Mouse (Mus musculus): ENCODE measurements around the gene 4930524J08Rik. TPM values are rescaled to one million over a fixed set of nuclear protein-coding genes. Genes with fewer than 3 reads are reported as not detected.

Gene 4930524J08Rik
- polyA plus RNA-seq, 1 experiment from 2014 or later = 2.0 TPM

DNA sequence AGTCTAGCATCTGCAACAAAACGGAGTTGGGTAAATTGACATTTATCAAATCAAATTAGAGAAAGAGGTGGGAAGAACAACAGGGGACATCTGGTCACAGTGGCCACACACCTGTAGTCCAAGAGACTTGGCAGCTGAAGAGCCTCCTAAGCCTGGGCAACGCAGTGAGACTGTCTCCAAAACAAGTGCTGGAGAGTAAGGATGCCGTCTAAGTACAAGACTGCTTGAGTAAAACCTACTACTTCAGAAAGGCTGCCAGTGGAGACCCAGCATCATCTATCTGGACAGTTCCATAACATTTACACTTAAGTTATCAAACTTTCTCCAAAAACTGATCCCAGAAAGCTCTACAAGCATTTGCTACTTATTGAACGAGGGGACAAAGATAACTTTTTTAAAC is 3.8 kb upstream of the 4930524J08Rik start:
- Histone ChIP-seq H3K4me2 (replicated peaks) (peak overlapping the region; percentile 85), H3K27ac (no peak overlapping the region), H3K36me3 (peaks cover 10% of the 10 kb centered on the region; the same call in 1 of the 2 replicates), H3K9ac (no peak overlapping the region), H3K9me3 (no peaks in the 10 kb centered on the region), H3K27me3 (replicated peaks) (no peaks in the 10 kb centered on the region), H3K4me3 (no peak overlapping the region), H3K4me1 (peaks cover 17% of the 10 kb centered on the region)
- 78% methylated on average over 4 of the region's 4 CpGs for WGBS
- ATAC-seq (ENCODE audit: low FRiP score, low read depth) = no peak

DNA sequence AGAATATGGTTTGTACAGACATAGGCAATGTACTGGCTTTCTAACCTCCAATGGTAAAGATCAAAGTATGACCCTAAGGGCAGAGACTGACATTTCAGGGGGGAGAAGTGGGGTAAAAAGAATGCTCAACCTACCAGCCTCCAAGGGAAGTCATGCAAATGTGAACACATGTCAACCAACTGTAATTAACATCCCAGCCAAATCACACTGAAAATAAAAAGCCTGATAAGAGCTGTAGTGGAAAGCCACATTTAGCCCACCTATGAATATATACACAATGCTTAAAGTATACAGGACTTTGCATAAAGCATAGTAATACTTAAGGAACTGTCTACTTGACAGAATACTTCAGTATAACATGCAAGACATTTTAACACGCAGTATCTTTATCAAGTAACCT is 3.1 kb upstream of the 4930524J08Rik start:
- no peak overlapping the region for H3K4me3 ChIP-seq
- WGBS = 77% methylated on average over 1 of the region's 1 CpGs
- no peak overlapping the region for H3K27ac ChIP-seq
- H3K9me3 ChIP-seq = no peaks in the 10 kb centered on the region
- H3K27me3 ChIP-seq (replicated peaks) = no peaks in the 10 kb centered on the region
- peaks cover 17% of the 10 kb centered on the region for H3K4me1 ChIP-seq
- no peak overlapping the region for H3K9ac ChIP-seq
- ATAC-seq (ENCODE audit: low FRiP score, low read depth) = no peak
- H3K4me2 ChIP-seq (replicated peaks) = peak overlapping the region; percentile 85
- peaks cover 5% of the 10 kb centered on the region; the same call in 1 of the 2 replicates for H3K36me3 ChIP-seq

DNA sequence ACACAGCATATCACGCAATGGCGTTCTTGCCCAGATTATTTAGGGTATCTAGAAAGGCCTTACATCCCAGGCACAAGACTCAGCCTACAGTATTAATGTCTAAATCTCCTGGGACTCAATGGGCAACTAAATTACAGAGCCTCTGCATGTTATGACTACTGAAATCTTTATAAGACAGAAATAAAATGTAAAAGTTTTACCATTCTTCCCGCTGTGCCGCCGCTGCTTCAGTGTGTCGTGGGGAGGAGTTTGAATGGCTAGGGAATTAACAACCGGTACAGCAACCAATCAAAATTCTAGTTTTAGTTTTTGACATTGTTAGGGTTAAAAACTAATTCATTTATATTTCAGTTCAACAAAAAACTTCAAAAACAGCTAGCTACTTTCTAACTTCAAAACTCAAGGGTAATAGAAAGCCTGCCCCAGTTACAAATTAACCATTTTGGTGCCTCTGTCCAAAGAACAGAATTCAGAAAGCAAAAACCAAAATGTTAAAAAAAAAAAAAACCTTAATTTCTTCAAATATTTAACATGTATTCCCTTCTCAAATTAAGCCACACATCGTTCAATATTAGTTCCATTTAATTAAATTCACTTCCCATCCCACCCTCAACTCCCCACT is 2.4 kb upstream of the 4930524J08Rik start:
- no peaks in the 10 kb centered on the region for H3K9me3 ChIP-seq
- H3K4me2 ChIP-seq (replicated peaks) = peak overlapping the region; percentile 85
- H3K27me3 ChIP-seq (replicated peaks) = no peaks in the 10 kb centered on the region
- no peak overlapping the region for H3K27ac ChIP-seq
- peaks cover 17% of the 10 kb centered on the region for H3K4me1 ChIP-seq
- peak overlapping the region; percentile 98 for H3K9ac ChIP-seq
- H3K4me3 ChIP-seq = peak overlapping the region; percentile 92
- no peak for ATAC-seq (ENCODE audit: low FRiP score, low read depth)
- WGBS = 20% methylated on average over 8 of the region's 8 CpGs
- peaks cover 3% of the 10 kb centered on the region; the same call in 1 of the 2 replicates for H3K36me3 ChIP-seq

DNA sequence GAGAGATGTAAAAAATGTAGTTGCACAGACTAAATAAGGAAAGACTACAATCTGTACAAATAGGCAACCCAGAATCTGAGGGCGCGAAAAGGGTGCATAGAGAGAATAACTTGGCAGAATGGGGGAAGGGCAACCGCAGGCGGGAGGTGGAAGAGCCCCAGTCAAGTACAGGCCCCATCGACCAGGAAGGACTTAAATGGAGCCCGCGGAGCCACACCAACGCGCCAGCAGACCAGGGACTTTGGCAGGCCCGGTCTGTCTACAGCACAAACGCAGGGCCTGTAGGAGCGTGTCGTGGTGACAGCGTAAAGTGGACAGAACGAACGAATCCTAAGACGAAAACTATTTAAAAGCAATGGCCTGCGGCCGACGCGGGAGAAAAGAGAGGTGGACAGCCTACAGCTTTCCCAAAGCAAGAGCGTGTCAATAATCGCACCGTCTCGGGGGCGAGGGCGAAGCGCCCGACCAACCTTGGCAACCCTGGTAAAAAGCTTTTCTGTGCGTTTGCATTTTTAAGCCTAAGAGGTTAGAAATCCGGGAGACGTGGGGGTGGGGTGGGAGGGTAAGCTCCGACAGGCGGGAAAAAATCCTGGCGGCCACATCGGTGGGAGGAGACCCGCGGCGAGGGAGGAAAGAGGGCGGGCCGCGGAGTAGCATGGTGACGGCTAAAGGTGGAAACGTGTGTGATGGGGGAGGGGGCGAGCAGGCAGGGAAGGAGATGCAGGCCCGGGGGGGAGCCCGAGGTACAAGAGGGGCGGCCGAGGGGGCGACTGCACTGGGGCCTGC is 1.2 kb upstream of the 4930524J08Rik start:
- Histone ChIP-seq H3K36me3 (peaks cover 3% of the 10 kb centered on the region; the same call in 1 of the 2 replicates), H3K27ac (peak overlapping the region; percentile 95), H3K9me3 (no peaks in the 10 kb centered on the region), H3K4me3 (peak overlapping the region; percentile 92), H3K4me1 (peaks cover 17% of the 10 kb centered on the region), H3K27me3 (replicated peaks) (no peaks in the 10 kb centered on the region), H3K9ac (peak overlapping the region; percentile 98), H3K4me2 (replicated peaks) (peak overlapping the region; percentile 85)
- WGBS = under 1% methylated on average over 45 of the region's 50 CpGs
- ATAC-seq (ENCODE audit: low FRiP score, low read depth) = peak; percentile 37

DNA sequence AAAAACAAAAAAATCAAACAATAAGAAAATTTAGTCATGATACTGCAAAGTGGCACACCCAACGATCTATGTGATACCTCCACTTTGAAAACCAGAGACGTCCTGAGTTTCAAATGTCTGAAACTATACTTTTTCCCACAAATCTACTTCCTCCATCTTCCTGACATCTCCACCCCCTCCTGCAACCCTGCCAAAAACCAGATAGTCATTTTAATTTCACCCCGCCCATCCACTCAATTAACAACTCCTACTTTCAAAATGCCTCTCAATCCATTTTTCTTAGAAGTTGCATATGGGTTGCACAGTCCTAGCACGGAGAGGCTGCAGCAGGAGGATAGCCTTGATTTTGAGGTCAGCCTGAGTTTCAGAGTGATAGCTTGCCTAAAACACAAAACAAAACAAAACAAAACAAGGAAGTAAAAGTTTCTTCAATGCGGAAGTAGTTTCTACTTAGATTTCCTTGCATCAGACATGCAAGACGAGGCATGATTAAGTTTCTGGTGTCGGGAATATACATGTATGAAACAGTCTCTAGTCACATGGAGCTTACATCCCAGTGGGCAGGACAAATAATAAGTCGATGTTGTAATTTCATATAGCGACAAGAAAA is 4.7 kb downstream of the 4930524J08Rik start:
- no peak overlapping the region for H3K27ac ChIP-seq
- 90% methylated on average over 9 of the region's 9 CpGs for WGBS
- no peak overlapping the region for H3K4me3 ChIP-seq
- peaks cover 2% of the 10 kb centered on the region; the same call in 1 of the 2 replicates for H3K4me1 ChIP-seq
- H3K9me3 ChIP-seq = no peaks in the 10 kb centered on the region
- H3K36me3 ChIP-seq = no peaks in the 10 kb centered on the region
- H3K9ac ChIP-seq = no peak overlapping the region
- ATAC-seq (ENCODE audit: low FRiP score, low read depth) = no peak
- no peaks in the 10 kb centered on the region for H3K27me3 ChIP-seq (replicated peaks)
- H3K4me2 ChIP-seq (replicated peaks) = no peak overlapping the region

DNA sequence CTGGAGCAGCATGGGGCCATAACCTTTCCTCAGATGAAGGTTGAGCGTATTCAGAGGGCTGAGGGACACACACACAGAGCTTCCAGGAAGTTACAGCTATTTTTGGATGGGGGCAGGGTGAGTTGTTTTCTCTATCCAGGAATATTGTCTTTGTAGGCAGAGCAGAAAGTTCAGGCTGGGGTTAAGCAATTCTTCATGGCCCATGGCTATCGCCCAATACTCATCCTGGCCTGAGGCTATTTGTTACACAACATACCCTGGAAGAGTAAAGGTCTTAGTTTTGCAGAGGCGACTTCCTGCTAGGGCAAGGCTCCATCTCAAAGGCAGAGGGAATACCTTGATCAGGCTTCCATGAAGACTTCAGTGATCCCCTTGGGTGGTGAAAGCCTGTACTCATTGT is 15.3 kb downstream of the 4930524J08Rik start:
- Histone ChIP-seq H3K4me1 (no peaks in the 10 kb centered on the region), H3K27me3 (replicated peaks) (no peaks in the 10 kb centered on the region), H3K4me2 (replicated peaks) (no peak overlapping the region), H3K9me3 (0 out of 2 replicates have a peak, but pooled peaks cover 4% of the 10 kb centered on the region), H3K4me3 (no peak overlapping the region), H3K9ac (no peak overlapping the region), H3K36me3 (no peaks in the 10 kb centered on the region), H3K27ac (no peak overlapping the region)
- 83% methylated on average over 3 of the region's 3 CpGs for WGBS
- ATAC-seq (ENCODE audit: low FRiP score, low read depth) = no peak

DNA sequence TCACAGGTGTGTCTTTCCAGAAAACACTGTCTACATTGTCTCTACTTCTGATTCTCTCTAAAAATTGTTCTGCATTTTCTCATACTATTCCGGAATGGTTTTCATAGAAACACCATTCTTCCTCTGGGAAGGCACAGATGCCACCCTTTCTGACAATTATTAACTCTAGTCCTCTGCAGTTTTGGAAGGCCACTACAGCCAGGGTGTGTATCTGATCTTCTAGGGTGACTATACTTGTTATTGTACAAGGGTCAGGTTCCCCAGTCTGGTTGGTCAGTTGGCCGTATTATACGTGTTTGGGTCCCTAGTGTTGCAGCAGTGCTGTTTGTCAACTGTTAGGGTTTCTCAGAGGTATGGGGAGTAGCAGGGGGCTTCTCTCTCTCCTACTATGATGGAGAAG is 15.8 kb downstream of the 4930524J08Rik start:
- Histone ChIP-seq H3K9me3 (0 out of 2 replicates have a peak, but pooled peaks cover 4% of the 10 kb centered on the region), H3K4me1 (no peaks in the 10 kb centered on the region), H3K9ac (no peak overlapping the region), H3K27ac (no peak overlapping the region), H3K4me2 (replicated peaks) (no peak overlapping the region), H3K36me3 (no peaks in the 10 kb centered on the region), H3K27me3 (replicated peaks) (no peaks in the 10 kb centered on the region), H3K4me3 (no peak overlapping the region)
- WGBS = 95% methylated on average over 3 of the region's 3 CpGs
- ATAC-seq (ENCODE audit: low FRiP score, low read depth) = no peak

DNA sequence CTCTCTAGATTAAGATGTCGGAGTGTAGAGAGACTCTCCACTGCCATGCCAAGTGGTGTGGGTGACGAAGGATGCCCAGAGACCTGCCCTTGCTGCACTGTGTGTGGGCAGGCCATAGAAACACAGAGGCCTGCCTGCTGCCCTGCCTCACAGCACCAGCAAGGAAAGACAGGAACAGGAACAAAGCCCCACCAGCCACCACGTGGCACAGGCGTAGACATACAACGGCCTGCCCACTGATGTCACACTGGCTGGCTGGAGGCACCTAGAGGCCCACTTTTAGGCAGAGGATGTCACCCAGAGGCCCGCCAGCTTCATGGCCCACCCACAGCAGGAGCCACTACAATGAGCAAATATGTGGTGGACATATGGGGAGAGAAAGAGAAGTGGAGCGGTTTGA is 21.2 kb downstream of the 4930524J08Rik start:
- Histone ChIP-seq H3K9me3 (0 out of 2 replicates have a peak, but pooled peaks cover 4% of the 10 kb centered on the region), H3K36me3 (no peaks in the 10 kb centered on the region), H3K27ac (no peak overlapping the region), H3K4me2 (replicated peaks) (no peak overlapping the region), H3K9ac (no peak overlapping the region), H3K27me3 (replicated peaks) (no peaks in the 10 kb centered on the region), H3K4me3 (no peak overlapping the region), H3K4me1 (0 out of 2 replicates have a peak, but pooled peaks cover 5% of the 10 kb centered on the region)
- WGBS = 90% methylated on average over 7 of the region's 7 CpGs
- no peak for ATAC-seq (ENCODE audit: low FRiP score, low read depth)

DNA sequence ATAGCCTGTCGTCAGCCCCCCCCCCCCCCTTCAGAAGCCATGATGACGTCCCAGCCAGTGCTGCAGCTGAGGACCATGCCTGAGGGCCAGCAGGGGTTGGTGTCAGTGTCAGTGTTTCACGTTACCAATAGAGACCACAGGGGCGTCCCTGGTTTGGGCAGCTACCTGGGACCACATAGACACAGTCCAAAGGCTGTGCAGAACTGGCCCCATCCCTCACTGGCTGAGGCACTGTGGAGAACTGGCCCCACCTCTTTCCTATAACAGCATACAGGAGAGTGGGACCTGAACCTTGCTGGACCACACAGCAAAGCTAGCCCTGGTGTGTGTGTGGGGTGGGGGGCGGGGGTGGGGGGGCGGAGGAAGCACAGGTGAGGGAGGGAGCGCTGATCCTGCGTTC is 21.6 kb downstream of the 4930524J08Rik start:
- Histone ChIP-seq H3K9me3 (0 out of 2 replicates have a peak, but pooled peaks cover 3% of the 10 kb centered on the region), H3K36me3 (no peaks in the 10 kb centered on the region), H3K27me3 (replicated peaks) (no peaks in the 10 kb centered on the region), H3K27ac (no peak overlapping the region), H3K4me3 (no peak overlapping the region), H3K4me1 (0 out of 2 replicates have a peak, but pooled peaks cover 5% of the 10 kb centered on the region), H3K4me2 (replicated peaks) (no peak overlapping the region), H3K9ac (no peak overlapping the region)
- ATAC-seq (ENCODE audit: low FRiP score, low read depth) = no peak
- 50% methylated on average over 7 of the region's 8 CpGs for WGBS

DNA sequence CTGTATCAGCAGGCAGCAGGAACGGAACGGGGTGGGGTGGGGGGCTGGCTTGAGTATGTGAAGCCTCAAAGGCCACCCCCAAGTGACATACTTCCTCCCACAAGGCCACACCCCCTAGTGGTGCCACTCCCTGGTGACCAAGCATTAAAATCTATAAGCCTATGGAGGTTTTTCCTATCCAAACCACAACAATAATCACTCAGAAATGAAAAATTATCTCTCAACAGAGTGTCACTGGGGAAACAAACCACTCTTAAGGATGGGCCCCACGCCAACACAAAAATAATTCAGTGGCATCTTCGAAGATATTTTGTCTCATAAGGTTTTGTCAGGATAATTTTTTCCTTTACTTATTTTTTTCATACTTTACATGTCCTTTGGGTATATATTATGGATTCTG is 25.0 kb downstream of the 4930524J08Rik start:
- no peak overlapping the region for H3K27ac ChIP-seq
- H3K27me3 ChIP-seq (replicated peaks) = no peaks in the 10 kb centered on the region
- H3K4me2 ChIP-seq (replicated peaks) = no peak overlapping the region
- no peaks in the 10 kb centered on the region for H3K9me3 ChIP-seq
- H3K4me1 ChIP-seq = 0 out of 2 replicates have a peak, but pooled peaks cover 5% of the 10 kb centered on the region
- no peak overlapping the region for H3K4me3 ChIP-seq
- no peak for ATAC-seq (ENCODE audit: low FRiP score, low read depth)
- 88% methylated on average over 4 of the region's 4 CpGs for WGBS
- H3K9ac ChIP-seq = no peak overlapping the region
- no peaks in the 10 kb centered on the region for H3K36me3 ChIP-seq

DNA sequence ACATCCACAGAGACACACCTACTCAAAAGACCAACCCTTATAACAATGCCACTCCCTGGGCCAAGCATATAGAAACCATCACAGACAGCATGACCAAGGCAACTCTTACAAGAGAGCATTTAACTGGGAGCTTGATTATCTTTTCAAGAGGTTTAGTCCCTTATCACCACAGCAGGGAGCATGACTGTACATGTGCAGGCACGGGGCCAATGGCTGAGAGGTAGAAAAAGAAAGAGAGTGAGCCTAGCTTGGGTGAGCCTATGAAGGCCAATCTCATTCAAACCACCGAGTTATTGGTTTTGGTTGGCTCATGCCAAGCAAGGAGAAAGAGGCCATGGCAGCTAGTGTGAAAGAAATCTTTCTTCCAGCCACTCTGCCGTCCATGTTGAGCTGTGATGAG is 26.6 kb downstream of the 4930524J08Rik start:
- WGBS = 71% methylated on average over 3 of the region's 3 CpGs
- 0 out of 2 replicates have a peak, but pooled peaks cover under 1% of the 10 kb centered on the region for H3K4me1 ChIP-seq
- no peaks in the 10 kb centered on the region for H3K9me3 ChIP-seq
- no peaks in the 10 kb centered on the region for H3K27me3 ChIP-seq (replicated peaks)
- no peak overlapping the region for H3K4me3 ChIP-seq
- ATAC-seq (ENCODE audit: low FRiP score, low read depth) = no peak
- H3K4me2 ChIP-seq (replicated peaks) = no peak overlapping the region
- H3K27ac ChIP-seq = no peak overlapping the region
- no peaks in the 10 kb centered on the region for H3K36me3 ChIP-seq
- no peak overlapping the region for H3K9ac ChIP-seq

DNA sequence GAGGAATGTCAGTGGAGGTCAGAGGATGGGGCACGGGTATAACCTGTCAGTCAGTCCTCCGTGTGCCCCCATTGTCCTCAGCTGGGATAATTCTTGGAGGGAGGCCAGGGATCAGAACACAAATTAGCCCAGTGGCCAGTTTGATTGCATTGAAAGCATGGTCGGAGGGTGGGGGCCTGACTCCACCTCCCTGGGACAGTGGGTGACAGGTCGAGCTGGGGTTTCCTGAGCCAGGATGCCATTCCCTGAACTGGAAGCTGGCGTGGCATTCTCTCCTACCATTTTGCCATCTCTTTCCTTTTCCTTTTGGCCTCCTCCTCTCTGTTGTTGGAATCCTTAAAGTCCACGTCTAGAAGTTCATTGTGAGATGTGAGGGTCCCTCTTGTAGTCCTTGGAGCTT is 27.0 kb downstream of the 4930524J08Rik start:
- no peak overlapping the region for H3K4me3 ChIP-seq
- no peak for ATAC-seq (ENCODE audit: low FRiP score, low read depth)
- H3K27me3 ChIP-seq (replicated peaks) = no peaks in the 10 kb centered on the region
- H3K4me1 ChIP-seq = no peaks in the 10 kb centered on the region
- no peak overlapping the region for H3K9ac ChIP-seq
- 85% methylated on average over 6 of the region's 6 CpGs for WGBS
- no peak overlapping the region for H3K4me2 ChIP-seq (replicated peaks)
- H3K27ac ChIP-seq = no peak overlapping the region
- H3K36me3 ChIP-seq = no peaks in the 10 kb centered on the region
- H3K9me3 ChIP-seq = no peaks in the 10 kb centered on the region
